Mouse (Mus musculus) cerebellum, adult 11-12 months (tissue): ENCODE measurements at regions not wholly inside any gene's neighbourhood (a gene's known extent, or its start where the extent isn't known, plus 50 kb on each side); places are given as distances from the start of the nearest gene placed in this dataset.
"Not testable (repeated sequence)": the region's sequence is repeated elsewhere in the genome, so short reads cannot be mapped to it uniquely, and the experiment has no call there.

Experiments used
- DNase-seq: peaks from one replicate; pipeline ENCODE4 v3.0.0; 2022

DNA sequence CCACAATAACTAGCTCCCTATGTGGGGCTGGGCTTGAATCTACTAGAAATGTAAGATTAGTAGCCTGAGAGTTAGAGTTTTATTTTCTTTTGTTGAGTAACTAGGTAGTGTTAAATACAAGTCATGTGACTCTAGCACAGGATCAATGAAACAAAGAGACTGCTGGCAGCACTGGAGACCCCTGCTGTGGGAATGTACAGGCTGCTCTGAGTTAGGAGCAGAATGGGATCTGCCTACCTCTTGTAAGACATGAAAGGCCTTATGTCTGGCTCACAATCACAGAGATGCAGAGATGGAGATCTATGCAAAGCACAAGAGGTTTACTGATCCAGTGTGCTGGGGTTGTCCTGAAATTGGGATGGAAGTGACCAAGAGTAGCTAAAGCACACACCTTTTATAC is 193.9 kb upstream of the Kcnmb2 start:
- not testable (repeated sequence) for DNase-seq

DNA sequence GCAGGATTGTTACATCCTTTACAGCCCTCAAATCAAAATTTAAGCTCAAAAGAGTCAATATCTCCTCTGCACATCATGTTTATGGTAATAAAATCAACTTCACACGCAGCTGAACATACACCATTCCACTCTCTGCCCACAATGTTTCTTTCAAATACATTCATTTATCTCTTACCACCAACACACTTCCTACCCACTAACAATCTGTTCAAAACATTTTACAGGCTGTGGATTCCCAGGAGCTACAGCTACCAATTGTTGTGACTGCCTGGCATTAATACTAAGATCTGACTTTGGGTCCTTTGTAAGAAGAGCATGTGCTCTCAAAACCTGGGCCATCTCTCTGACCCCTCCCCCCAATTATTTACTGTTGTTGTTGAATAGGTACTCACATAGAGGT is 161.0 kb upstream of the Kcnmb2 start:
- no peak for DNase-seq

DNA sequence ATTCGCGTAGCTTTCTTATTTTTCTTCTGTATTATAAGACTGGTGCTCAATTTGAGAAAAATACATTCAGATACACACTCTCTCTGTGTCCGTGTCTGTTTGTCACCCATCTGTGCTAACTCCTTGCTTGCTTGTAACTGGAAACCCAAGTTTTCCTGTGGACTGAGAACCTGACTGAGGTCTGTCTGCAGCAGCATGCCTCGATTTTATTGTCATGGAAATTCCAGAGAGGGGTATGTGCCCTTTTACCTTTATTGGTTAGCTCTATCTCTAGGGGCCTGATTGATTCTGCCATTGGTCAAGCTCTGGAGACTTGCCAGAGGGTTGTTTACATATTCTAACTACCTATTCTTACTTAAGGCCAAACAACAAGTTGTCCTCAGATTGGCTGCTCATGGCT is 146.4 kb upstream of the Kcnmb2 start:
- DNase-seq, result no peak

DNA sequence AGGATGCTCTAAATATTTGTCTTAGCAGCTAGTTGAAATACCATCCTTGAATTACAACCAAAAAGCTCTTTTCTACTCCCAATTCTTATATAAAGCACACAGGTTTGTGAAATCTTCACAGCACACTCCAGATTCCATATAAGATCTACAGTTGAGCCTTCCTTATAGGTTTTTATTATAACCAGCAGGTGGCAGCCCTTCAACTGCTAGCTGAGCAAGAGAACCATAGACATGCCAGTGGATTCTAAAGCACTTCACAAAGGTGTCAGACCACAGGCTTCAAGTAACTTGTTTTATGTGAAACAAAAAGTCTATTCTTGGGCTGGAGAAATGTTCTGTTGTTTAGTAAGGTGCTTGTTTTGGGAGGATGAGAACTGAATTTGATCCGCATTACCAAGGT is 133.1 kb upstream of the Kcnmb2 start:
- no peak for DNase-seq

DNA sequence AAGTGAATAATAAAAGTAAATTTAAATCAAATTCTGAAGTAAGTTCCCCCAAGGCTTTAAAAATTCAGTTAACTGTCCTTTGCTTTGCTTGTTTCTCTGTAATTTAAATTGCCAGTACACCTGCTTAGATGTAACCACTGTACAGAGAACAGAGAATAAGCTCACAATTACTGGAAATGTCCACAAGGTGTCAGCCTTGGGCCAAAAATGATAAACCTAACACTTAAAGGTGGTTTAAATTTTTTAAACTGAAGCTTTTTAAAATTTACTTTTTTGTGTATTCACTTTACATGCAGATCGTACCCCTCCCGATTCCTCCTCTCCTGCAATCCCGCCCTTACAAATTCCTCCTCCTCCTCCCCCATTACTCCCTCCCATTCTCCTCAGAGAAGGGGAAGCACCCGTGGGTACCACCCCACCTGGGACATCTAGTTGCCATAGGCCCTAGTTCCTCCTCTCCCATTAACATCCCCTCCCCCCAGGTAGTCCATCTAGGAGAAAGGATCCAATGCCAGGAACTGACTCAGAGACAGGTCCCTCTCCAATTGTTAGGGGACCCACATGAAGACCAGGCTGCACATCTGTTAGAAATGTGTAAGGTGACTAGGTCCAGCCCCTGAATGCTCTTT is 111.9 kb upstream of the Kcnmb2 start:
- DNase-seq, result peak; percentile 3

DNA sequence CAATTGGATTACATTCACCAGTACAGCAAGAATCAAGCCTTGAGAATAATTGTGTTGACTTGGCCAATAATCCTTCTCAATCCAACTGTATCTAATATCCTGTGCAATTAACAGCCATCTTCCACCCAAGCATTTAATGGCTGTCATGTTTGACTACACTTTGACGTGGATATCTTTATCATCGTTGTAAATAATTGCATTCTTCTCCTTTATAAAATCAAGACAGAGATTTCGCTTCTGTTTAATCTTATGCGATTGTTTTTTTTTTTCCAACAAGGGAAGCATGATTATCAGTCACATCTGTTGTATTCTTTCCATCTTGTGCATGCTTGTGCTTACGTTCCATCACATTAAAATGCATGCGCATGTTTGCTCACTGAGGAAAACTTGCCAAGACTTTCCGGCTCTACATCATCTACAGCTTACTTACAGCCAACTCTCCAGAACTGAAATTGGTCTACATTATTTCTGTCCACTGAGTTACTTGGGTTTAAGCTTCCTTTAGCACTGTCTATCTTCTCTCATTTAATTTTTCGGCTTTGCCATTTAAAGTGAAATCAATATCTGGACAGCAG is 108.8 kb upstream of the Kcnmb2 start:
- no peak for DNase-seq

DNA sequence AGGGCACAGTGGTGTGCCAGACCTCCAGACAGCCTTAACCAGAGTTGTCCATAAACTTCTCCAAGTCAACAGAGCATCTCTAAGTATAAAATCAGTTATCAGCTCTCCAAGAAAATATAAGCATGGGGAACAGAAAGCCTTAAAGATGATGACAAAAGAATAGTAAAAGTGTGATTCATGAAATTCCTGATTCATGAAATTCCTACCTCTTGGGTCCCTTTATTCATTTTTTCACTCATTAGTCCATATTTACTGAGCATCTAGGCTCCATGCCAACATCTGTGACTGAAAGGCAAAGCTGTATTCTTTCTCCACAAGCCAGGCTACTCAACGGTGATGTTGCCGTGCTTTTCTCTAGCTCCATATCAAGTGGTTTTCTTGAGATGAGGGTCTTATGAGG is 105.7 kb upstream of the Kcnmb2 start:
- no peak for DNase-seq

DNA sequence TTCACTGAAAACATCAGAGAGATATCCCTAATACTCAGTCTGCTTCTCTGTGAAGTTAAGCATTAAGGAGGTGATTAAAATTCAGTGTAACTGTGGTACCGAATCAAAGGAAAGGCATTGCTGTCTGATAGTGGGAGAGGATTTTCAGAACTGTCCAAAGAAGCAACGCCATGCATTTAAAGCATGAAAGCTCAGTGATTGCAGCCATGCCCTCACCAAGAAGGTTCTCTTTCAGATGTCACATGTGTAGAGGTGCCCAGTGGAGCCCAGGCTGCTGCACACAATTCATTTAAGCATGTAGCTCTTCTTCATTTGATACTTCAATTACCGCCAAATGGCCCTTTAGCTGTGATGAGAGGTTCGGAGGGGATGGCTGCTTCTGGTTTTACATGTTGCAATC is 103.1 kb upstream of the Kcnmb2 start:
- no peak for DNase-seq

DNA sequence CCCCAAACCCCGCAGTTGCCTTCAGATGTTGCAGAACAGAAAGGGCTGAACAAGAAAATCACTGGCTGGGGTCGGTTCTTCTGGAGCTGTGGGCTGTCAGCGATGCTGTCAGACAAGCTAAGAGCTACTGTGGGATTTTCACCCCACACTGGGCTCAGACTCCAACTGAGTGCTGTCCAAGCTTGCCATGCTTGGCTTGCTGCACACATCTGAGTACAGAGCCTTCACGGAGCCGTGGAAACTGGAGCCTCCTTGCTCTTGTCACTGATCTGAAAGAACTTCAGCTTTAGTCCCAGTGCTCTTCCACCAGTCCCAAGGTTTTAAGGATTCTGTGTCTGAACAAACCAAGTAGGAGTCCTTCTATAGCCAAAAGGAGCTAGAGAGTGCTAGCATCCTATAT is 98.3 kb upstream of the Kcnmb2 start:
- DNase-seq, result no peak

DNA sequence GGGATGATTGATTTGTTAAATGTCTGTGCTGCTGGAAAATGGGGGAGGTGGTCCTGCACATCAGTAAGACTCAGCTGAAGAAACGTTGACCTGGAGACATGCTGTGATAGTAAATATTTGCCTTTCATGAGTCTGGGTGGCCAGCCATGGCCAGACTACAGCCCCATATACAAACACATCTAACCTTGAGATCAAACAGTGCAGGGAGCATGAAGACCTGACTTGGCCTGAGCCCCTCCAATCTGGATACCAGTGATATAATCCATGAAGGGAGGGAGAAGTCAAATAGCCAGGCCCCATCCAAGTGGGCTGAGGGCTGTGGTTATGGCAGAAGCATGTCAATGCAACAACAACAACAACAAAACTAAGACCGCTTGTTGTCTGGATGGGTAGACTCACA is 94.6 kb upstream of the Kcnmb2 start:
- no peak for DNase-seq

DNA sequence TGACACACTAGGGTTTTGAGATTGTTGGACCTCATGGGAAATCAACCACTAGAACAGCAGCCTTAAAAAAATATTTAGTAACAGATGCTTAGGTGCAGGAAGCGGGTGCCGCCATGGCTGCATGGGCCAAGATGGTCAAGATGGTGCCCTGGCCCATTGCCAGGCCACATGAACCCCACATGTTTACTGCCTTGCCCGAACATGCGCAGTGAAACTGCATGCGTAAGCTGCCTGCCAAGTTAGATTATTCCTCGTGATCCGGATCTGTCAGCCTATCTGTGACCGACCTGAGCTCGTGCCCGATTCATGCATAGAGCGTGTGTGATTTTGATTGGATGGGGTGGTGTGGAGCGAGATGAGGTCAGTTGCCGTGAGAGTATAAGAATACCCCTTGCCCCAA is 93.2 kb upstream of the Kcnmb2 start:
- peak; percentile 1 for DNase-seq

DNA sequence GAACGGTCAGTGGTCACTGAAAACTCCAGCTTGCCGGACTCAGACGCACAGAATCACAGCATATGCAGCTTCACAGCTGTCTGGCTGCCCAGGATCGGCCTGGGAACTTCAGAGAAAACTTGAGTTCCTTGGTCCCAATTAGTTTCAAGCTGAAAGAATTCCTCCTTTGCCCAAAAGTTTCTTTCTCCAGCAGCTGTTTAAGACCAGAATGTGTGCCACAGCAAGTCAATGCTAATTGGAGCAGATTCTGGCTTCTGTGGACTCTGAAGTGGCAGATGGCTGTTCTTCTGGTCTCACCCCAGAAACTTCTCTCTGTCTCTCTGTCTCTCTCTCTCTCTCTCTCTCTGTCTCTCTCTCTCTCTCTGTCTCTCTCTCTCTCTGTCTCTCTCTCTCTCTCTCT is 91.1 kb upstream of the Kcnmb2 start:
- no peak for DNase-seq

DNA sequence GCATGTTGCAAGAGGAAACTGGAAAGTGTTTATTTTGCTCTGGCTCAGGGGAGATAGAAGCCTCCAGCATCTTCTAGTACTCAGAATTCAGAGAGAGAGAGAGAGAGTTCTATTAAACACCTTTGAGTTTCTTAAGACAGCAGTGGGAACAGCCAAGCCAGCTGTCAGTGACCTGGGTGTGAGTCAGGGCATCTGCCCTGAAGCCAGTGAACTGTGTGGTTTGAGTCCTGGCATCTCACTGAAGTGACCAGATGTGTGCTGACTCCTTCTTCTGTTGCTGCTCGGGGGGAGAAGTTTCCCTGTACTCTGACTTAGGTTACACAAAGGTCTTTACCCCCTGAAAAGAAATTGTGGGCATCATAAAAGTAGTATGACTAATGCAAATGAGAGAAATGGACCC is 70.4 kb upstream of the Kcnmb2 start:
- DNase-seq, result no peak

DNA sequence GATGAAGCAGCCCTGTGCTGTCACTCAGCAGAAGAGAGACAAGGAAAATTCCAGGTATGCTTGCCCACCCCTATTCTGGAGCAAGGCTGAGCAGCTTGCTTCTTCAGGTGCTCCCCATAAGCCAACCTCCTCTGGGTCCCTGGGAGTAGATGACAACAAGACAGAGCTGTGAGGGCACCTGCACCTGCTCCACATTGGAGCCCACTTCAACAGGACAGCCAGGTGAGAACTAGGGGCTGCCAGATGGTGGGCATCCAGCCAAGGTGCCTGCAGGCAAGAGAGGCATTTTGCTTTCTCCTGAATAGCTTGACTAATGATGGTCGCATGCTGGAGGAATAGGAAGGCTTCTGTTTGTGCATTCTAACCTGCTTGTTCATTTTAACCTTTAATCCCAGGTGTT is 61.1 kb upstream of the Kcnmb2 start:
- DNase-seq, result peak; percentile 5

DNA sequence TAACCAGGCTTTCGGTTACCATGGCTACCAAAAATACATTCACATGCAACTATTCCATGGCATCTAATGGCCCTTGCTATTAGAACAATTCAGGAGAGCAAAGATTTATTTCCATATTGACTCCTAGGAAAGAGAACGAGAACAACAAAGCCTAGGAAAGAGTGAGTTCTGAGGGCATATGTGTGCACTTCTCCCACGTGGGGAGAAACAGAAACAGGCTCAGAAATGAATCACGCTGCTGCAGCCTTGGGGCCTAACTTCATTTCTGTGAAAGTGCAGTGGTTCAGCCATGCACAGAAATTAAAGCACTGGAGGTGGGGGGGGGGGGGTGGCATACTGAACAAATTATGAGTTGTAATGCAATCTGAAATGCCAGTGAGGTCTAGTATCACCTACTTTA is 55.2 kb upstream of the Kcnmb2 start:
- no peak for DNase-seq
